Mouse (Mus musculus): Measurements from ENCODE around the gene Slc44a3. TPM values are rescaled to one million over a fixed set of nuclear protein-coding genes. Genes with fewer than 3 reads are reported as not detected.

Slc44a3 gene
- polyA plus RNA-seq (2015; fragmentation: Nextera tagmentation; extraction: Ambion mirVana) = 0.51 and 0.59 TPM in 2 replicates

- H3K27me3 ChIP-seq (replicated peaks; ENCODE audit: control insufficient read depth, insufficient read depth, low read length) = no peaks in the 10 kb centered on the region; the same call in 1 of the 2 replicates
- no peaks in the 10 kb centered on the region for H3K36me3 ChIP-seq (ENCODE audit: control insufficient read depth, insufficient read depth, low read length)
- peak within 1 kb of the TSS; percentile 55 for H3K4me2 ChIP-seq (ENCODE audit: low read length)
- no peak within 1 kb of the TSS for H3K27ac ChIP-seq (ENCODE audit: low read depth, low read length)
- 3% methylated on average over 24 of the region's 24 CpGs for WGBS
- ATAC-seq = 0 out of 2 replicates have a peak, but pooled peaks have one; percentile 12
- H3K4me1 ChIP-seq (ENCODE audit: control insufficient read depth, insufficient read depth, low read depth, low read length) = peaks cover 6% of the 10 kb centered on the region
- peak within 1 kb of the TSS; percentile 35 for H3K4me3 ChIP-seq (ENCODE audit: low read length)
- peak within 1 kb of the TSS; percentile 47 for H3K9ac ChIP-seq (ENCODE audit: low read depth, low read length)
- no peaks in the 10 kb centered on the region for H3K9me3 ChIP-seq (ENCODE audit: control insufficient read depth, low read length)
Observed at GRCm38 (mm10) chr3:121532176-121532575, at the start of gene Slc44a3. Gene Slc44a3 (minus strand): TSS chr3:121532404.

GRCm38 (mm10) chr3:121579880-121580549, 47.8 kb upstream of the Slc44a3 start:
- Histone ChIP-seq H3K9me3 (ENCODE audit: control insufficient read depth, low read length) (no peaks in the 10 kb centered on the region), H3K27ac (ENCODE audit: low read depth, low read length) (no peak overlapping the region), H3K4me3 (ENCODE audit: low read length) (no peak overlapping the region), H3K4me2 (ENCODE audit: low read length) (no peak overlapping the region), H3K36me3 (ENCODE audit: control insufficient read depth, insufficient read depth, low read length) (no peaks in the 10 kb centered on the region), H3K27me3 (replicated peaks; ENCODE audit: control insufficient read depth, insufficient read depth, low read length) (no peaks in the 10 kb centered on the region), H3K4me1 (ENCODE audit: control insufficient read depth, insufficient read depth, low read depth, low read length) (no peaks in the 10 kb centered on the region), H3K9ac (ENCODE audit: low read depth, low read length) (no peak overlapping the region)
- 86% methylated on average over 6 of the region's 6 CpGs for WGBS
- ATAC-seq = no peak

GRCm38 (mm10) chr3:121579402-121579801, 47.2 kb upstream of the Slc44a3 start:
- Histone ChIP-seq H3K9me3 (ENCODE audit: control insufficient read depth, low read length) (no peaks in the 10 kb centered on the region), H3K27me3 (replicated peaks; ENCODE audit: control insufficient read depth, insufficient read depth, low read length) (no peaks in the 10 kb centered on the region), H3K27ac (ENCODE audit: low read depth, low read length) (no peak overlapping the region), H3K9ac (ENCODE audit: low read depth, low read length) (no peak overlapping the region), H3K4me2 (ENCODE audit: low read length) (no peak overlapping the region), H3K4me1 (ENCODE audit: control insufficient read depth, insufficient read depth, low read depth, low read length) (no peaks in the 10 kb centered on the region), H3K4me3 (ENCODE audit: low read length) (no peak overlapping the region), H3K36me3 (ENCODE audit: control insufficient read depth, insufficient read depth, low read length) (no peaks in the 10 kb centered on the region)
- no peak for ATAC-seq
- WGBS = 88% methylated on average over 5 of the region's 5 CpGs

GRCm38 (mm10) chr3:121578706-121579105, 46.5 kb upstream of the Slc44a3 start:
- no peak overlapping the region for H3K27ac ChIP-seq (ENCODE audit: low read depth, low read length)
- WGBS = 77% methylated on average over 3 of the region's 5 CpGs
- no peaks in the 10 kb centered on the region for H3K9me3 ChIP-seq (ENCODE audit: control insufficient read depth, low read length)
- no peak for ATAC-seq
- no peak overlapping the region for H3K4me3 ChIP-seq (ENCODE audit: low read length)
- H3K27me3 ChIP-seq (replicated peaks; ENCODE audit: control insufficient read depth, insufficient read depth, low read length) = no peaks in the 10 kb centered on the region
- H3K4me1 ChIP-seq (ENCODE audit: control insufficient read depth, insufficient read depth, low read depth, low read length) = no peaks in the 10 kb centered on the region
- H3K9ac ChIP-seq (ENCODE audit: low read depth, low read length) = no peak overlapping the region
- H3K4me2 ChIP-seq (ENCODE audit: low read length) = no peak overlapping the region
- no peaks in the 10 kb centered on the region for H3K36me3 ChIP-seq (ENCODE audit: control insufficient read depth, insufficient read depth, low read length)

GRCm38 (mm10) chr3:121577641-121578040, 45.4 kb upstream of the Slc44a3 start:
- Histone ChIP-seq H3K9ac (ENCODE audit: low read depth, low read length) (no peak overlapping the region), H3K27ac (ENCODE audit: low read depth, low read length) (no peak overlapping the region), H3K4me1 (ENCODE audit: control insufficient read depth, insufficient read depth, low read depth, low read length) (no peaks in the 10 kb centered on the region), H3K4me2 (ENCODE audit: low read length) (no peak overlapping the region), H3K36me3 (ENCODE audit: control insufficient read depth, insufficient read depth, low read length) (no peaks in the 10 kb centered on the region), H3K9me3 (ENCODE audit: control insufficient read depth, low read length) (no peaks in the 10 kb centered on the region), H3K4me3 (ENCODE audit: low read length) (no peak overlapping the region), H3K27me3 (replicated peaks; ENCODE audit: control insufficient read depth, insufficient read depth, low read length) (no peaks in the 10 kb centered on the region)
- ATAC-seq = no peak
- 91% methylated on average over 5 of the region's 5 CpGs for WGBS

DNA sequence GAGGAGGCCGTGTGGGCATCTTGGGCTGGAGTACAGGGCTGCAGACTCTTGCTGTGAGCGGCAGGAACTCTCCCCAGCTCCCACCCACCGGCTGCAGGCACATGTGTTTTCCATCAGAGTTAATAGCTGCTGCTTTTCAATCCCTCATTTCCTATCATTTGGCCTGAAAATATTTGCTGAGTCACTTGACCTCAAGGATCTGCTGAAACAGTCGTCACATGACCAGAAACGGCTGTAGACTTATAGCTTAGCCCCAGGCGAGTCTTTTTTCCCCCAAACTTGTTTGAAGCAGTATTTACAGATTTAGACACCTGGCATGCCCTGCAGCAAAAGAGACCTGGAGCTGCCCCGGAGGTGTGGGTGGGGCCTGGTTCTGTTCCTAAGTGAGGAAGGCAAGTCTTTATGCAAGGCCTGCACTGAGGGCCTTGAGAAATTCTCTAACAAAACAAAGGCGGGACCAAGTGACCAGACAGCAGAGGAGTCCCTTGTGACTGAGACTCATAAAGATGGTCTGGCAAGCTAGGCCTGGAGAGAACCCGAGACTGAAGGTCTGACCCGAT, 44.9 kb upstream of the Slc44a3 start:
- Histone ChIP-seq H3K9me3 (ENCODE audit: control insufficient read depth, low read length) (no peaks in the 10 kb centered on the region), H3K4me3 (ENCODE audit: low read length) (no peak overlapping the region), H3K27ac (ENCODE audit: low read depth, low read length) (no peak overlapping the region), H3K27me3 (replicated peaks; ENCODE audit: control insufficient read depth, insufficient read depth, low read length) (no peaks in the 10 kb centered on the region), H3K9ac (ENCODE audit: low read depth, low read length) (no peak overlapping the region), H3K4me1 (ENCODE audit: control insufficient read depth, insufficient read depth, low read depth, low read length) (no peaks in the 10 kb centered on the region), H3K36me3 (ENCODE audit: control insufficient read depth, insufficient read depth, low read length) (no peaks in the 10 kb centered on the region), H3K4me2 (ENCODE audit: low read length) (no peak overlapping the region)
- 64% methylated on average over 10 of the region's 10 CpGs for whole genome bisulfite sequencing
- ATAC-seq = no peak

DNA sequence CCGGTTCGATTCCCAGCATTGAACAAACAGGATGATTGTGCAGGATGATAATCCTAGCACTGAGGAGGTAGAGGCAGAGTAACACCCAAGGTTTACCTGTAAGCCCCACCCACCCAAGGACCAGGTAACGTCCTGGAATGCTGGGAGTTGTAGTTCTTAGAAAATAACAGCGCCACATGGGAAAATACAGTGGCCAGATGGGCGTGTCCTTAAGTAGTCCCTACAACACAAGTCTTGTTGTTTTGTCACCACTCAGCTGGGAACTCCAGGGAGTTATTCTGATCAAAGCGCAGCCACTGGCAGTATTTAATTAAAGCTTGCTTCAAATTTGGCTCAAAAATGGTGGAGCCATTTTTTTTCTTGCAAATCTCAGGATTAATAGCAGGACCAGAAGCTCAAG, 44.2 kb upstream of the Slc44a3 start:
- H3K4me1 ChIP-seq (ENCODE audit: control insufficient read depth, insufficient read depth, low read depth, low read length) = no peaks in the 10 kb centered on the region
- H3K9ac ChIP-seq (ENCODE audit: low read depth, low read length) = no peak overlapping the region
- no peaks in the 10 kb centered on the region for H3K36me3 ChIP-seq (ENCODE audit: control insufficient read depth, insufficient read depth, low read length)
- no peaks in the 10 kb centered on the region for H3K27me3 ChIP-seq (replicated peaks; ENCODE audit: control insufficient read depth, insufficient read depth, low read length)
- H3K27ac ChIP-seq (ENCODE audit: low read depth, low read length) = no peak overlapping the region
- ATAC-seq = no peak
- H3K4me2 ChIP-seq (ENCODE audit: low read length) = no peak overlapping the region
- H3K9me3 ChIP-seq (ENCODE audit: control insufficient read depth, low read length) = no peaks in the 10 kb centered on the region
- no peak overlapping the region for H3K4me3 ChIP-seq (ENCODE audit: low read length)
- WGBS = 64% methylated on average over 6 of the region's 6 CpGs

DNA sequence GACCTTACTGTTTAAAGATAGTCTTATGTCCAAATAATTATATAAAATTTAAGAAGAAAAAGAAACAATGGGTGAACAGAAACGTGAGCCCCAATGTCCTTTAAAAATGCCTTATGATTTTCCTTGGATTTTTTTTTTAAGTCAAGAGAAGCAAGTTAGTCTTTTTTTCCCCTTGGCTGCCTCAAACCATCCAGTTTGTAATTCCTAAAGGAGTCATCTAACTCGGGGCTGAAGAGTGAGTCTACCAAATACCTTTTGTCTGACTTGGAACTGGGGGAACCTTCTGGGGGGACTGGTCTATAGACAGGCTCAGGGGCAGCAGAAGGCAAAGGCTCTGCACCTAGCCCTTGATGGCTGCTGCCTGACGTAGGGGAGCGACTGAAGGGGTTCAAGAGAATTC, 42.2 kb upstream of the Slc44a3 start:
- 78% methylated on average over 4 of the region's 4 CpGs for WGBS

DNA sequence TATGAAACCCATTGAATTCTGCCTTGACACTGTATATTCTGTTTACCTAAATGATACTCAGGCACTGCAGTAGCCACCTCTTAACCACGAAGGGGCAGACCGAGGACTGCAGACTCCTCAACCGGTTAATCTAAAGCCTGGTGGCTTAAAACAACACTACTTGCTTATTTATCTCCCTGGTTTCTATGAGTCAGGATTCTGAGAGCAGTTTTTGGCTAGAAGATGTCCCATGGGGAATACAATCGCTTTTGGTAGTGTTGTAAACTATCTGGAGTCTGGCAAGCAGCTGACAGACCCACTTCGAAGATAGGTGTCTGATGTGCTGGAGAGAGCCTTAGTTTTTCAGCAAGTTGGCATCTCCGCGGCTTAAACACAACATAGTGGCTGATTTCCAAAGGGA, 41.7 kb upstream of the Slc44a3 start:
- WGBS = 85% methylated on average over 7 of the region's 7 CpGs
- H3K36me3 ChIP-seq (ENCODE audit: control insufficient read depth, insufficient read depth, low read length) = no peaks in the 10 kb centered on the region

More for the DNA sequence above, 42.2 kb upstream of the Slc44a3 start:
- Histone ChIP-seq H3K4me3 (ENCODE audit: low read length) (no peak overlapping the region), H3K36me3 (ENCODE audit: control insufficient read depth, insufficient read depth, low read length) (no peaks in the 10 kb centered on the region), H3K4me2 (ENCODE audit: low read length) (no peak overlapping the region), H3K9me3 (ENCODE audit: control insufficient read depth, low read length) (no peaks in the 10 kb centered on the region), H3K4me1 (ENCODE audit: control insufficient read depth, insufficient read depth, low read depth, low read length) (no peaks in the 10 kb centered on the region), H3K9ac (ENCODE audit: low read depth, low read length) (no peak overlapping the region), H3K27ac (ENCODE audit: low read depth, low read length) (no peak overlapping the region), H3K27me3 (replicated peaks; ENCODE audit: control insufficient read depth, insufficient read depth, low read length) (no peaks in the 10 kb centered on the region)
- ATAC-seq = no peak

More for the DNA sequence above, 41.7 kb upstream of the Slc44a3 start:
- Histone ChIP-seq H3K4me1 (ENCODE audit: control insufficient read depth, insufficient read depth, low read depth, low read length) (no peaks in the 10 kb centered on the region), H3K27ac (ENCODE audit: low read depth, low read length) (no peak overlapping the region), H3K9ac (ENCODE audit: low read depth, low read length) (no peak overlapping the region), H3K4me2 (ENCODE audit: low read length) (no peak overlapping the region), H3K9me3 (ENCODE audit: control insufficient read depth, low read length) (no peaks in the 10 kb centered on the region), H3K27me3 (replicated peaks; ENCODE audit: control insufficient read depth, insufficient read depth, low read length) (no peaks in the 10 kb centered on the region), H3K4me3 (ENCODE audit: low read length) (no peak overlapping the region)
- ATAC-seq = no peak
